Mouse (Mus musculus): ENCODE data around the gene Slc44a2. TPM values are rescaled to one million over a fixed set of nuclear protein-coding genes. Genes with fewer than 3 reads are reported as not detected.
A peak's percentile ranks its signal among the peaks of the same experiment; 100 is the strongest.

Slc44a2 gene
- total and polyA plus RNA-seq, 2 experiments from 2014 or later: 46.5 to 84.8 TPM

GRCm38 (mm10) chr9:21335391-21335790 lies 14.9 kb downstream of the Slc44a2 start:
- Histone ChIP-seq H3K4me1 (ENCODE audit: control insufficient read depth, insufficient read depth) (peaks cover 21% of the 10 kb centered on the region), H3K27me3 (ENCODE audit: control insufficient read depth, insufficient read depth, low read length) (no peaks in the 10 kb centered on the region), H3K4me3 (ENCODE audit: low read depth, low read length) (no peak overlapping the region), H3K9me3 (replicated peaks; ENCODE audit: control insufficient read depth, low read length) (no peaks in the 10 kb centered on the region), H3K36me3 (replicated peaks; ENCODE audit: control insufficient read depth, insufficient read depth, low read length) (peaks cover 9% of the 10 kb centered on the region; the same call in 1 of the 2 replicates), H3K9ac (replicated peaks; ENCODE audit: low read depth, low read length) (peak overlapping the region; percentile 11; the same call in 1 of the 2 replicates), H3K4me2 (ENCODE audit: low read depth, low read length) (no peak overlapping the region), H3K27ac (ENCODE audit: low read depth) (peak overlapping the region; percentile 65)
- 51% methylated on average over 4 of the region's 4 CpGs for WGBS
- ATAC-seq (ENCODE audit: insufficient read depth, low read depth) (peak; percentile 34; the same call in 1 of the 2 replicates), DNase-seq (ENCODE audit: low spot score) (peak; percentile 44)
- TF ChIP-seq CTCF (IDR thresholded peaks at IDR 0.05; ENCODE audit: low read depth) (no peak), EP300 (IDR thresholded peaks at IDR 0.05; ENCODE audit: low read depth) (no peak)

DNA sequence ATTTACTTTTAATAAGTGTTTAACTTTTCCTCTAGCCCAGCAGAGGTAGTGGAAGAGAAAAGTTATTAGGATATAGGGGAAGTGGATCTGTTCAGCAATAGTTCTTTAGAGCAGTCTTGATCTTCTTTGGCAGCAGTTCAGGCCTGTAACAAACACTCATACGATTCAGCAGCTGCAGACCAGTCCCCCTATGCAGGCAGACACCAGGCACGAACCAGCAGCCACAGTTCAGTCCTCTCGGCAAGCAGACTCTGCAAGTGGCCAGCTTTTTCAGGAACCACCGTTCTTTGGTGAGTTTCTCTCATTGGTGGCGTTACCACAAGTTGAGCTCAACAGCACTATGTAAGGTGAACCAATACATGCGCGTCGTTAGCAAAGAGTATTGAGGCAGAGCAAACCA lies 16.0 kb downstream of the Slc44a2 start:
- Histone ChIP-seq H3K4me3 (ENCODE audit: low read depth, low read length) (no peak overlapping the region), H3K4me1 (ENCODE audit: control insufficient read depth, insufficient read depth) (peaks cover 19% of the 10 kb centered on the region), H3K36me3 (replicated peaks; ENCODE audit: control insufficient read depth, insufficient read depth, low read length) (peaks cover 14% of the 10 kb centered on the region; the same call in 1 of the 2 replicates), H3K27ac (ENCODE audit: low read depth) (no peak overlapping the region), H3K27me3 (ENCODE audit: control insufficient read depth, insufficient read depth, low read length) (no peaks in the 10 kb centered on the region), H3K9me3 (replicated peaks; ENCODE audit: control insufficient read depth, low read length) (no peaks in the 10 kb centered on the region), H3K9ac (replicated peaks; ENCODE audit: low read depth, low read length) (no peak overlapping the region), H3K4me2 (ENCODE audit: low read depth, low read length) (no peak overlapping the region)
- ATAC-seq (ENCODE audit: insufficient read depth, low read depth) (no peak), DNase-seq (ENCODE audit: low spot score) (no peak)
- 79% methylated on average over 8 of the region's 8 CpGs for WGBS
- TF ChIP-seq CTCF (IDR thresholded peaks at IDR 0.05; ENCODE audit: low read depth) (no peak), EP300 (IDR thresholded peaks at IDR 0.05; ENCODE audit: low read depth) (no peak)

- Histone ChIP-seq H3K4me2 (ENCODE audit: low read depth, low read length) (peak overlapping the region; percentile 61), H3K4me3 (ENCODE audit: low read depth, low read length) (peak overlapping the region; percentile 43), H3K9ac (replicated peaks; ENCODE audit: low read depth, low read length) (peak overlapping the region; percentile 59), H3K4me1 (ENCODE audit: control insufficient read depth, insufficient read depth) (peaks cover 7% of the 10 kb centered on the region; the same call in 1 of the 2 replicates), H3K27ac (ENCODE audit: low read depth) (peak overlapping the region; percentile 28; the same call in 1 of the 2 replicates), H3K9me3 (replicated peaks; ENCODE audit: control insufficient read depth, low read length) (no peaks in the 10 kb centered on the region), H3K36me3 (replicated peaks; ENCODE audit: control insufficient read depth, insufficient read depth, low read length) (peaks cover 24% of the 10 kb centered on the region), H3K27me3 (ENCODE audit: control insufficient read depth, insufficient read depth, low read length) (no peaks in the 10 kb centered on the region)
- TF ChIP-seq EP300 (IDR thresholded peaks at IDR 0.05; ENCODE audit: low read depth) (no peak), CTCF (IDR thresholded peaks at IDR 0.05; ENCODE audit: low read depth) (no peak)
- 28% methylated on average over 19 of the region's 20 CpGs for WGBS
- ATAC-seq (ENCODE audit: insufficient read depth, low read depth): peak; percentile 78
- DNase-seq (ENCODE audit: low spot score): peak; percentile 49
Measured at GRCm38 (mm10) chr9:21337652-21338051, 17.2 kb downstream of the Slc44a2 start.

DNA sequence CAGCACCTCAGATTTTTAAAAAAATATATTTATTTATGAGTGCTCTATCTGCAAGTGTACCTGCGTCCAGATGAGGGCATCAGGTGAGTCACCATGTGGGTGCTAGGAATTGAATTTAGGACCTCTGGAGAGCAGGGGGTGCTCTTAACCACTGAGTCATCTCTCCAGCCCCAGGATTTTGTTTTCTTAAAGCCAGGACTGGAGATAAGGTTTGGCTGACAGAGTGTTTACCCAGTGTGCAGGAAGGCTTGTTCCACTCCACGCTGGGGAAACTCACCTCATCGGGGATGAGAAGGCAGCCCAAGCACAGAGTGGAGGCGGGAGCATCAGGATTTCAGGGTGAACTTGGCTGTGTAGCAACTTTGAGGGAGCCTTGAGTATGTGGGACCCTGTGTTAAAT lies 19.9 kb downstream of the Slc44a2 start:
- H3K9me3 ChIP-seq (replicated peaks; ENCODE audit: control insufficient read depth, low read length): no peaks in the 10 kb centered on the region
- no peaks in the 10 kb centered on the region for H3K27me3 ChIP-seq (ENCODE audit: control insufficient read depth, insufficient read depth, low read length)
- no peak for TF ChIP-seq EP300 (IDR thresholded peaks at IDR 0.05; ENCODE audit: low read depth)
- no peak for TF ChIP-seq CTCF (IDR thresholded peaks at IDR 0.05; ENCODE audit: low read depth)
- 52% methylated on average over 4 of the region's 4 CpGs for WGBS
- peaks cover 7% of the 10 kb centered on the region; the same call in 1 of the 2 replicates for H3K4me1 ChIP-seq (ENCODE audit: control insufficient read depth, insufficient read depth)
- ATAC-seq (ENCODE audit: insufficient read depth, low read depth) (no peak), DNase-seq (ENCODE audit: low spot score) (peak; percentile 19)
- peaks cover 50% of the 10 kb centered on the region for H3K36me3 ChIP-seq (replicated peaks; ENCODE audit: control insufficient read depth, insufficient read depth, low read length)
- no peak overlapping the region for H3K4me3 ChIP-seq (ENCODE audit: low read depth, low read length)
- no peak overlapping the region for H3K27ac ChIP-seq (ENCODE audit: low read depth)
- H3K9ac ChIP-seq (replicated peaks; ENCODE audit: low read depth, low read length): no peak overlapping the region
- H3K4me2 ChIP-seq (ENCODE audit: low read depth, low read length): no peak overlapping the region

DNA sequence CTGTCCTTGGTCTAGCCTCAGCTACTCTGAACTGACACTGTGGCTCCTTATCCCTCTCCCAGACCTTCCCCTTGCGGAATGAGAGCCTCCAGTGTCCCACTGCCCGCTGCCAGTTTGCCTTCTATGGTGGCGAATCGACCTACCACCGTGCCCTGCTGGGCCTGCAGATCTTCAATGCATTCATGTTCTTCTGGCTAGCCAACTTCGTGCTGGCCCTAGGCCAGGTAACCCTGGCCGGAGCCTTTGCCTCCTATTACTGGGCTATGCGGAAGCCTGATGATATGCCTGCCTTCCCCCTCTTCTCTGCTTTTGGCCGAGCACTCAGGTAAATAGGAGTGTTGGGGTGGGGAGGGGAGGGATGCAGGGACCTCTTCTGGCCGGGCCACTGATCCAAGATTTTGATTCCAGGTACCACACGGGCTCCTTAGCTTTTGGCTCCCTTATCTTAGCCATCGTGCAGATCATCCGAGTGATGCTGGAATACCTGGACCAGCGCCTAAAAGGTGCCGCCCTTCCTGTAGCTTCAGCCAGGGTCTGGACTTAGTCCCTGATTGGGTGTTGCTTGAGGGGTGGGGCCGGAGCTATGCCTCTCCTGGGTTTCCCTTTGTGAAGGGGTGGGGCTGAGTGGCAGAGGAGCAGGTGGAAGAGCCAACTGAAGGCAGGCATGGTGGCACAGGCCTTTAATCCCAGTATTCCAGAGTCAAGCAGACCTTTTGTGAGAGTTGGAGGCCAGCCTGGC lies 26.3 kb downstream of the Slc44a2 start:
- DNase-seq (ENCODE audit: low spot score): no peak
- H3K4me2 ChIP-seq (ENCODE audit: low read depth, low read length): no peak overlapping the region

More for the DNA sequence above, 26.3 kb downstream of the Slc44a2 start:
- TF ChIP-seq CTCF (IDR thresholded peaks at IDR 0.05; ENCODE audit: low read depth) (no peak), EP300 (IDR thresholded peaks at IDR 0.05; ENCODE audit: low read depth) (no peak)
- 59% methylated on average over 15 of the region's 16 CpGs for WGBS
- ATAC-seq (ENCODE audit: insufficient read depth, low read depth): no peak; the same call in 1 of the 2 replicates
- no peaks in the 10 kb centered on the region for H3K4me1 ChIP-seq (ENCODE audit: control insufficient read depth, insufficient read depth)
- H3K4me3 ChIP-seq (ENCODE audit: low read depth, low read length): no peak overlapping the region
- H3K9me3 ChIP-seq (replicated peaks; ENCODE audit: control insufficient read depth, low read length): no peaks in the 10 kb centered on the region
- H3K27ac ChIP-seq (ENCODE audit: low read depth): no peak overlapping the region
- H3K27me3 ChIP-seq (ENCODE audit: control insufficient read depth, insufficient read depth, low read length): no peaks in the 10 kb centered on the region
- peaks cover 90% of the 10 kb centered on the region for H3K36me3 ChIP-seq (replicated peaks; ENCODE audit: control insufficient read depth, insufficient read depth, low read length)
- H3K9ac ChIP-seq (replicated peaks; ENCODE audit: low read depth, low read length): no peak overlapping the region
